Mouse (Mus musculus) liver, adult 2 months (tissue): ENCODE data around the gene Pigm.

ENCODE experiments used
- CTCF ChIP-seq: fragments of 200-500 bp; IDR thresholded peaks from 2 replicates; pipeline ENCODE4 v1.5.1; 2011; ENCODE audit warnings: low read depth, low read length, control low read depth
- POLR2A ChIP-seq: fragments of 200-500 bp; IDR thresholded peaks from 2 replicates; pipeline ENCODE4 v1.6.1; 2011; ENCODE audit warnings: low read length, control low read depth; ENCODE audit not compliant: insufficient read depth; ENCODE audit errors: extremely low read depth

- no peak for TF ChIP-seq CTCF
- TF ChIP-seq POLR2A: no peak
Observed at GRCm38 (mm10) chr1:172418642-172419041, 42.3 kb downstream of the Pigm start.
